ENCODE assay signal across 12 mouse cellular contexts in genomic region chr8:114973002-114973461, GRCm38 (mm10).
DNase-seq lines count a peak whose midpoint lies in the region; ATAC-seq lines count a peak whose summit lies in the region.
"Had no signal": no experiment of that assay in that cellular context is flagged by ENCODE, and none has a peak within 500 bp of the region (broad histone marks: within the 10 kb centered on the region; RNA-seq: fewer than 3 reads in every experiment).

No protein-coding gene starts in this region.

- no peak overlapping the region for H3K4me3 ChIP-seq in heart, embryonic 10.5 days
- H3K4me3 ChIP-seq: midbrain, embryonic 12.5 days had no signal

- H3K36me3 ChIP-seq in heart, embryonic 10.5 days: no peaks in the 10 kb centered on the region
- H3K36me3 ChIP-seq: G1E; midbrain, embryonic 12.5 days had no signal

- peak; percentile 13 to 19 for DNase-seq in left cerebral cortex, postnatal 14 days (ENCODE audit: low spot score in 2 of 2)
- DNase-seq in left cerebral cortex, postnatal 4 days: no peak
- DNase-seq in Muller cell, postnatal 12 days (ENCODE audit: inconsistent ontology term): peak; percentile 54
- DNase-seq in heart, embryonic 10.5 days (ENCODE audit: low spot score): no peak
- peak; percentile 74 for DNase-seq in naive thymus-derived CD4-positive, alpha-beta T cell, adult 2 months (ENCODE audit: low read depth)
- no peak for DNase-seq in embryo, embryonic 11 days
- DNase-seq: cerebellum, adult 11 months; gastrocnemius, postnatal 36 days had no signal

- 46% methylated on average over 12 of the region's 12 CpGs for WGBS in heart, embryonic 10.5 days

- H3K4me1 ChIP-seq in heart, embryonic 10.5 days: peaks cover 25% of the 10 kb centered on the region

- peak overlapping the region; percentile 53 for H3K27ac ChIP-seq in heart, embryonic 10.5 days
- H3K27ac ChIP-seq: midbrain, embryonic 12.5 days had no signal

- H3K9me3 ChIP-seq in heart, embryonic 10.5 days: no peaks in the 10 kb centered on the region

- intact Hi-C loops in left cerebral cortex, postnatal 14 days (cut with DNase I): loop anchor here (5.0 to 10.0 kb wide), 2 partner anchors 431 to 518 kb away; no protein-coding TSS in a partner anchor
- intact Hi-C loops in left cerebral cortex, postnatal 4 days (cut with DNase I): no loop called here

- no peaks in the 10 kb centered on the region for H3K27me3 ChIP-seq in heart, embryonic 10.5 days (ENCODE audit: insufficient read depth, poor library complexity, severe bottlenecking)

- ATAC-seq in cerebellum, adult (ENCODE audit: insufficient number of reproducible peaks, low FRiP score, low TSS enrichment): no peak
- ATAC-seq in megakaryocyte progenitor cell, adult 5-6 weeks (replicated peaks; ENCODE audit: poor library complexity): no peak

Comparison
In these comparisons a context has a peak if more than half of its experiments do, and no peak if none do; other contexts are left out.
1. DNase-seq: peak in left cerebral cortex, postnatal 14 days (2 of 2), Muller cell, postnatal 12 days (single experiment) and naive thymus-derived CD4-positive, alpha-beta T cell, adult 2 months (single experiment); none in left cerebral cortex, postnatal 4 days (single experiment), heart, embryonic 10.5 days (single experiment) and embryo, embryonic 11 days (single experiment).